Mouse (Mus musculus) layer of hippocampus, postnatal 36 days (tissue): ENCODE measurements around the gene Pcyt2. TPM values are rescaled to one million over a fixed set of nuclear protein-coding genes. Genes with fewer than 3 reads are reported as not detected.

Experiments
- DNase-seq, 2 experiments: peaks; one replicate each; pipeline ENCODE4 v3.0.0; 2022
- total RNA-seq, 2 experiments: library from RNA; stranded (reverse); gene quantifications; 2 replicates each; pipeline ENCODE4 v1.2.3; 2021

The Pcyt2 gene
- total RNA-seq, 2 experiments from 2014 or later, result 138 to 157 TPM

- DNase-seq, result no peak
These were observed 37.5 kb downstream of the Pcyt2 start for GRCm38 (mm10) chr11:120580190-120580589.

GRCm38 (mm10) chr11:120579316-120580107 is 38.2 kb downstream of the Pcyt2 start:
- DNase-seq, result peak; percentile 67 to 69

DNA sequence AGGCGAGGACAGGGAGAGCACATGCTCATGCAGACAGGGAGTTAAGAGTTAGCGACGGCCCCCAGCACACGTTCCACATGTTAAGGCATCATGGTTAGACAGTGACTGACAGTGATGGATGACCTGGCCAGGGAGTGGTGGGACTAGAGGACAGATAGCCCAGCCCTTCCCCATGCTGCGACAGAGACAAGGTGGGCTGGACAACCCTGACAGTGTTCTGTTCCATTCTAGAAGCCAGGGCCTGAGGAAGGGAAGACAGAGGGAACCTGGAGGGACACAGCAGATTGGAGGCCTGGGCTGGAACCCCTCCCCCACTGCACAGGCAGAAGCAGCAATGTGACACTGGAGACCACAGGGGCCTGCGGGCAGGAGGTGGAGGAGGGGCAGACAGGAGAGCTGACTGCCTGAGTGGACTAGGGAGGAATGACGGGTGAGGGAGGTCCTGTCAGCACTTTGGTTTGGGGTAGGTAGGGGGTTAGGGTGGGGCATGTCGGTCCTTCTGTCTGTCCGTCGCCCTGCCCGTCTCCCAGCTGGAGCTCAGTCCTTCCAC is 39.0 kb downstream of the Pcyt2 start:
- no peak for DNase-seq

- DNase-seq, result no peak
These were observed 39.6 kb downstream of the Pcyt2 start for GRCm38 (mm10) chr11:120578024-120578693.

GRCm38 (mm10) chr11:120577211-120578023 is 40.3 kb downstream of the Pcyt2 start:
- no peak for DNase-seq

DNA sequence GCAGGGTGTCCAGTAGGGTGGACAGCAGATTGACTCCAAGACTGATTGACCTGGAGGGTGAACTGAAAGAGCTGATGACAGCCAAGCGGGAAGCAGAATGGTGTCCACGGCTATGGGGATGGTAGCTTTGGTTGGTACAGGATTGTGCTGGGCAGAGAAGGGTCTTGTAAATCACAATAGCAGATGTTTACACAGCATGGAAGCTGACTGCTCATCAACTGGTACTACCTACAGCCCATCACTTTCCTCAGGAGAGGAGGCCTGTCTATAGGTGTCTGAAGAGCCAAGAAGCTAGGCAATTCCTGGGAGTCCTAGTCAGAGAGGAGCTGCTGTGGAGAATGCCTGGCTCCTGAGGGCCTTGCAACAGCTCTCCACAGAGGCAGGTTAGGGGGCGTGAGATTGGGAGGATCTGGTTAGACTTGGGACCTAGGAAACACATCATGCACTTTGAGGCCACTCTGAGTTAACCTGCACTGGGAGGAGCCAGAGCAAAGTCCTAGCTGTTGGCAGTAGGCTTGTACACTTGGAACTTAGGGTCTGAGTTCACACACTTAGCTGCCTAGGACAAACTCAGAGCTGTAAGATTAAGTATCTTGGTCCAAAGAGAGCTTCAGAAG is 41.3 kb downstream of the Pcyt2 start:
- DNase-seq, result no peak

DNA sequence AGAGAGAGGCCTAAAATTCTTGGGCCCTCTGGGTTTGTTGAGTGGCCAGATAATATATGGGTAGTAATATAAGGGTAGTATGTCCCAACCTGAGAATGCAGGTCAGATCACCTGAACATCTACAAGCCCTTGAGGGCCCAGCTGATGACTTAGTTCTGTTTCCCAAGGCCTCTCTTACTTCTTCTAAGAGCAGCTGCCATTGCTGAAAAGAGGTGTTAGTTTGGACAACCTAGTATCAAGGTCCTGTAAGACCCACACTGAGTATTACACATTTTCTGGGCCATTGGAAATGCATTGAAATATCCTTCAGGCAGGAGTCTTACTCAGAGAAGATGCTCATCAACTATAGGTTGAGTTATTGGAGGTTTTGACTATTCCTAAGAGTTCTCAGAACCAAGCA is 41.8 kb downstream of the Pcyt2 start:
- no peak for DNase-seq

DNA sequence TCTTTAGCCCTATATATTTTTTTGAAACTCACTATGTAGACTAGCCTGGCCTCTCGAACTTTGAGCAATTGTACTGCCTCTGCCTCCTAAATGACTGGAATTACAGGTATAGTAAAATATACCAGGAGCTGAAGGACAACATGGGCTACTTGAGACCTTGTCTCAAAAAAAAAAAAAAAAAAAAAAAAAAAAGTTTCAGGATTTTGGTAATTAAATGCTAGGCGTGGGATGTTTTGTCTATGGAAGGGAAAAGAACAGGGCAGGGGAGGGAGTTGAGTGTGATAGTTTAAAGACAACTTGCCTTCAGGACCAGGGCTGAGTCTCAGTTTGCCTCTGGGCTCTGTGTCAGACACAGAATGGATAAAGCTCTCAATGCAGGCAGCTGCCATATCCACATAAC is 42.7 kb downstream of the Pcyt2 start:
- DNase-seq, result no peak

DNA sequence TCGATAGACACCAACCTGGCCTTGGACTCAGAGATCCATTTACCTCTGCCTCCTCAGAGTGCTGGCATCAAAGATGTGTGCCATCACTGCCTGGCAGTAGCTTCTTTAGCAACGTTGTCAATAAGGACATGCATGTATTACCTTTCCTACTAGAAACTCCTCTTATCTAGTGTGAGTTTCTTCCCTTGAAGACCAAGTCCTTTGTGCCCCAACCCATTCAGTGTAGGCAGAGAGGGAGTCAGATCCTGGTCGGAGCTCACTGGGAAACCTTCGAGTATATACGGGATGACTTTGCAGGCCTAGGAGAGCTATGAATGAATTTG is 43.5 kb downstream of the Pcyt2 start:
- no peak for DNase-seq

- DNase-seq, result no peak
These were observed 44.0 kb downstream of the Pcyt2 start for GRCm38 (mm10) chr11:120573585-120574277.

DNA sequence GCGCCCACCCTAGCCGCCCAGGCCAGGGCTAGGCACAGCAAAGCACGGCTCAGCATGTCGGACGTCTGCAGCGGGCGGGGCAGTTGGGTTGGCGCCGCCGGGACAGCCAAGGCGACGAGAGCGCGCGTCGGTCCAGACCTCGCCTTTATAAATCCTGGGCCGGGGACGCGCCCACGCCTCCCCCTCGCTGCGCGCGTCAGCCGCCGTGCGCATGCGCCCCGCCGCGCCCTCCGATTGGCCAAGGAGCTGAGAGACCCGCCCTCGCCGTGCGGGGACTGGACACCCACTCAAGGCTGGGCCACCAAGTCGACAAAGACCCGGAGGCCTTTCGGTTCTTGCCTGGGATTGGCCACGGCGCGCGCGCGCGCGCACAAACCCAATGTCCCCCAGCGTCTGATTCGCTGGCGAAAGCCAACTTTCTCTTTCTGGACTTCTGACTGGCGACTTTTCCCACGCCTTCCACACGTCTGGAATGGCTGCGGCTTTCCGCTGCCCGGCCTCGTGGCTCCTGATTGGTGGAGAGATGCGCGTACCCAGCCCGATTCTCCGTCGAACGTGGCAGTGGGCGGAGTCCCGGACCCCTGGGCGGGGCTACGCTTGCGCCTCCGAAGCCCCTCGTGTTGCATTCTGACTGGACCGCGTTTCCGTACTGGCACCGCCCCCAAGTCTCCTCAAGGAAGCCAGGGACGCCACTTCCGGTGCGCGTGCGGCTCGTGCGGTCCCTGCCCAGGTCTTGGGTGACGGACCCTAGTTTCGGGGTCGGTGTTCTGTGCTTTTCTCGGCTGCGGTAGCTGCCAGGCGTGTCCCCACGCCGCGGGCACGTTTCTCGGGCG is 44.8 kb downstream of the Pcyt2 start, which contains the start of gene P4hb:
P4hb (minus strand) TSS at position 502 of the 833 bp plus-strand sequence.
- peak; percentile 100 for DNase-seq

DNA sequence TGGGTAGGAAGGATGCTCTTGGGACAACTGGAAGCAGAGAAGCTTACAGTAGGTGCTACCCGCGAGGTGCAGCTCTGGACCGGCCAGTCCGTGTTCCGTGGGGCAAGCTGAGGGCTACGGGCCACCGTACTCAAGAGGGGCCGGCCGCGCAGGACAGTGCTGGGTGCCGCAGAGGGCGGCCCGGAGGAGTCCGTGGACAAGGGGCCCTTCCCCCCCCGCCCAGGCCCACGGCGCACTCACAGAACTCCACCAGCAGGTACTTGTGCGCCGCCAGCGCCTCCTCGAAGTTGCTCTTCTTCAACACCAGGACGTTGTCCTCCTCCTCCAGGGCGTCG is 45.4 kb downstream of the Pcyt2 start:
- no peak for DNase-seq

DNA sequence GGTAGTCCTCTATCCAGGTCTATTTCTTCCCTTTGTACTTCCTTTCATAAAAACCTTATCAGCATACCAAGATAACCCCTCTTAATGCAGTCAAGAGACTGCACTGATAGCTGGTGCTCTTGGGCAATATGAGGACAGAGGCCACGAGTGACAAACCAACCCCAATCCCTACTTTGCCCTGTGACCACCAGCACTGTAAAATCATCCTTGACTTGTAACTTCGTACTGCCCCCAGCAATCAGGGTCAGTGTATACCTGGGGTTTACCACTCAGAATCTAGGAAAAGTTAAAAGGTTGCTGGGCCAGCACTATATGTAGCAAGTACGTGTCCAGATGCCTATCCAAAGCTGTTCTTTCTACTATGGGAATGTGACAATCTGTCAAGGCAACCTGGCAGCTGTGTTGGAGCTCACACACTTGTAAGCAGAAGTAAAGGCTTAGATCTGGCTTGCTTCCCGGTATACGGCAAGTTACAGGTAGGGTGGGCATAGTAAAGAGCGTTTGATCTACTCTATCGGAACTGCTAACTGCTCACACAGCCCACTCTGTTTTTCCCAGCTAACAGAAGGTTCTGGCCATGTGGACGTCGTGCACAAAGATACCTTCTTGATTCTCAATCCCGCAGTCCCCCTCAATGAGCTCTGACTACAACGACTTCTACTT is 45.9 kb downstream of the Pcyt2 start:
- DNase-seq, result no peak

- no peak for DNase-seq
These were observed 46.6 kb downstream of the Pcyt2 start for GRCm38 (mm10) chr11:120571122-120571521.

DNA sequence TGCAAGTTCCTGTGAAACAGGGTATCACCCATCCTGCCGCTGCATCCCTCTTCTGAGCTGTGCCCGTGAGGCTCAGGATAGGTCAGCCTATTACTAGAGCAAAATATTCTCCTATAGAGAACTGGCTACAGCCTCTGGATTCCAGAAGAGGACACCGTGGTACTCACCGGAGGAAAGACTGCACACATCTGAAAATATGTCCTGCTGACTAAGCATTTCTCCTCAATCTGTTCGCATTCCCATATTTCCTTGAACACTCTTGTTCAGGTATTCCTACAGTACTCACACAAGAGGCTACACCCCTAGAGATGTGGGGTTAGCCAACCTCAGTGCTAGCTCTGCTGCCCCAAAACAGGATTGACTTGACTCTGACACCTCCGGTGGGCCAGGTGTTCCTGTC is 49.4 kb downstream of the Pcyt2 start:
- no peak for DNase-seq

DNA sequence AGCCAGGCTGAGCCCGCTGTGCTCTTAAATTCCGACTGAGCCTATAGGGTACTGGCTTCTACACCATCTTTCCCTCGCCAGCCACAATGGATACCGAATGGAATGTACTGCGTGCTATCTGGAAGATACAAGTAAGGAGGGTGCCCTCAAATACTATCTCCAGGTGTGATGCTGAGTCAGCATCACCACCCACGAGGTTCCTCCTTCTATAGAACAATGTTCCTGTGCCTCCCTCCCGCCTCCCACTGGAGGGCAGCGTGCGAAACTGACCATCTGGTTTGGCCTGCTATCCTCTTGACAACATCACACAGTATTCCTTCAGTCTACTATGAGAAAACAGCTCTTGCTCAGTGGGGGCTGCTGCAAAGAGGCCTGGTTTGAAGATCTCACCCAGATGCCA is 52.6 kb downstream of the Pcyt2 start:
- DNase-seq, result no peak

GRCm38 (mm10) chr11:120562949-120563348 is 54.8 kb downstream of the Pcyt2 start:
- no peak for DNase-seq

DNA sequence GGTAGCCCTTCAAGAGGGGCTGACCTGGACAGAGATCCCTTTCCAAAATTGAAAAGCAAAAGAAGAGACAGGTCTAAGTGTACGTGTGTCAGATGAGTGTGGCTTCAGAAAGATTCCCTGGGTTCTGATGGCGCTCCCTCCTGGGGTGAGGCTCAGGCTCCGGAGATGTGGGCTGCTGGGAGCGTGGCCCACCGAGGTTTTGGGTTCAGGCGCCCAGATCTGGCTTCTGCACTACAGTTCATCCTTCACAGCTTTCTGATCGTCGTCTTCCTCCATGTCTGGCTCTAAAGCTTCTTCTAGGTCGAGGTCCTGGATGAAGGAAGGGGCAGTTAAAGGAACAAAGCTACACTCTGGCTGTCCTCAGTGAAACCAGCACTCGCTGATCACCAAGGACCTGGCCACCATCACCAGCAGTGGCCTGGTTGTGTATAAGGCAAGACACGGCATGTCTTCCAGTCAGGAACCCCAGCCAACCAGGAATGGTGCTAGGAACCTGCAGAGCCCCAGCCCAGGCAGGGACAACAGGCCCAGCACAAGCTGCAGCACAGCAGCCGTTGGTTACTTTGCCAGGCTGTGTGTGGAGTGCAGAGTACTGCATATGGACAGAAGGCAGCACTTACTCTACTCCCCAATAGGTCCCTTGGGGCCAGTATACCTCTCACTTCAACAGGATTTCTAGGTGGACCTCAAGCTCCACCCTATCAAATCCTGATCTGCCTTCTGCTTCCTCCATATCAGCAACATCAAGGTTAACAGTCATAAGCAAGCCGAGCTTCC is 56.6 kb downstream of the Pcyt2 start:
- DNase-seq, result no peak
